Mouse (Mus musculus) thymus, postnatal 25 days (tissue): ENCODE results near the gene Pkd2l1.

Experiments used
- DNase-seq: peaks from one replicate; pipeline ENCODE4 v3.0.0; 2022

Pkd2l1 gene

GRCm38 (mm10) chr19:44103001-44103400, 89.2 kb downstream of the Pkd2l1 start:
- DNase-seq: no peak

GRCm38 (mm10) chr19:44100840-44101239, 91.4 kb downstream of the Pkd2l1 start:
- DNase-seq: no peak
